Mouse (Mus musculus) midbrain, embryonic 15.5 days (tissue): Measurements from ENCODE around the gene Mitd1. TPM values are rescaled to one million over a fixed set of nuclear protein-coding genes. Genes with fewer than 3 reads are reported as not detected.
A peak's percentile ranks its signal among the peaks of the same experiment; 100 is the strongest.

ENCODE experiments used
- ATAC-seq: fragments of 200-750 bp; cut with Nextera tagmentation; replicated peaks from 2 replicates; pipeline ENCODE4 v1.8.0; 2017; ENCODE audit warnings: moderate TSS enrichment
- H3K27ac ChIP-seq: fragments of 300-500 bp; sonication (generic); 2 replicates; pipeline ENCODE4 v1.5.1; 2015; ENCODE audit warnings: mild to moderate bottlenecking, inconsistent platforms
- H3K27me3 ChIP-seq: fragments of 300-500 bp; sonication (generic); replicated peaks from 2 replicates; pipeline ENCODE4 v1.6.1; 2015; ENCODE audit warnings: inconsistent platforms
- H3K36me3 ChIP-seq: fragments of 300-500 bp; sonication (generic); replicated peaks from 2 replicates; pipeline ENCODE4 v1.6.1; 2015; ENCODE audit warnings: inconsistent platforms
- H3K4me1 ChIP-seq: fragments of 300-500 bp; sonication (generic); 2 replicates; pipeline ENCODE4 v1.6.1; 2015; ENCODE audit warnings: inconsistent platforms
- H3K4me2 ChIP-seq: fragments of 300-500 bp; sonication (generic); 2 replicates; pipeline ENCODE4 v1.6.1; 2015; ENCODE audit warnings: inconsistent platforms, mild to moderate bottlenecking, moderate library complexity
- H3K4me3 ChIP-seq: fragments of 300-500 bp; sonication (generic); 2 replicates; pipeline ENCODE4 v1.5.1; 2015; ENCODE audit warnings: mild to moderate bottlenecking, inconsistent platforms
- H3K9ac ChIP-seq: fragments of 300-500 bp; sonication (generic); 2 replicates; pipeline ENCODE4 v1.6.1; 2015; ENCODE audit warnings: mild to moderate bottlenecking, inconsistent platforms
- H3K9me3 ChIP-seq: fragments of 300-500 bp; sonication (generic); 2 replicates; pipeline ENCODE4 v1.6.1; 2016; ENCODE audit warnings: inconsistent platforms
- WGBS: fragments of 180-500 bp; shearing (Covaris S2); methylation state at CpG from one replicate; pipeline ENCODE4 v1.1.7; 2015; ENCODE audit warnings: mixed read lengths; 5-methylcytosine and 5-hydroxymethylcytosine counted together
- polyA plus RNA-seq: library from polyadenylated mRNA; unstranded; fragments of >200 nt; fragmentation: Nextera tagmentation; extraction: Ambion mirVana; gene quantifications from 2 replicates; pipeline ENCODE4 v1.2.1, GENCODE M21; 2015

The Mitd1 gene
- polyA plus RNA-seq, 1 experiment from 2014 or later: 15.9 TPM

DNA sequence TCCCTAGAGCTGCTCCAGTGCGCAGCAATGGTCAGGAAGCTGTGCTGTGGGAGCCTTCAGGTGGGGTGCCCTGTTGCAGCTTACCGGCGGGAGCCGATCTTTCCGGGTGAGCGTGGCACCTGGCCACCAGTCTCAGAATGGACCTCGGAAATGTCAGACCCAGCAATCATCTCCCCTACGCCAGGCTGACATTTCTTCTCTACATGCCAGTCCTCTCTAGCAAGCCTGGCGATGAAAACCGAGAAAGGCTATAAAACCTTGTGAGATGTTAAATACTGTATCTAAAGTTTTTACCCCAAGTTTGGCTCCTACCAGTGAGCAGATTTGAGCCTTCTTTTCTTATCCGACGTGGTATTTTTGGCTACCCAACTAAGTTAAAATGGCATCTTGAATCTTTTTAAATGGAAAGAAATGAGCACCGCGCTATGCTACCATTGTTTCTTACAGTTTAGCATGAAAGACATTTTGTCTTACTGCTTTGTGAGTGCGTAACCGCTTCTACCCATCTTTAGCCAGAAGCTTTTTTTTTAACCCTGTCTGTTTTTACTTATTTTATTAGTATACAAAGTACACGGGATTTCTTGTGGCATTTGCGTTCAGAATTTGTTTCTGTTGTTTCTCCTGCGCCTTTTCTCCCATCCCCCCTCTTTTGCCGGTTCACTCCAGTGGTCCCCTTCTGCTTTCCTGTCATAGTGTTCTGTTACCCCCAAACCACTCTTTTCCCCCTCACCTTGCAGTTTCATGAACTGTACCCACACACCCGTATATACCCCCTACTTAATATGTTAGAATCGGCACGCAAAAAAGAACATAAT is 24.6 kb downstream of the Mitd1 start:
- WGBS: 11% methylated on average over 23 of the region's 23 CpGs
- H3K36me3 ChIP-seq: no peaks in the 10 kb centered on the region
- peak overlapping the region; percentile 92 for H3K27ac ChIP-seq
- ATAC-seq: no peak
- peak overlapping the region; percentile 57 for H3K9ac ChIP-seq
- peak overlapping the region; percentile 72 for H3K4me3 ChIP-seq
- peak overlapping the region; percentile 59 for H3K4me2 ChIP-seq
- peaks cover 7% of the 10 kb centered on the region; the same call in 1 of the 2 replicates for H3K27me3 ChIP-seq
- no peaks in the 10 kb centered on the region for H3K9me3 ChIP-seq
- peaks cover 14% of the 10 kb centered on the region for H3K4me1 ChIP-seq

DNA sequence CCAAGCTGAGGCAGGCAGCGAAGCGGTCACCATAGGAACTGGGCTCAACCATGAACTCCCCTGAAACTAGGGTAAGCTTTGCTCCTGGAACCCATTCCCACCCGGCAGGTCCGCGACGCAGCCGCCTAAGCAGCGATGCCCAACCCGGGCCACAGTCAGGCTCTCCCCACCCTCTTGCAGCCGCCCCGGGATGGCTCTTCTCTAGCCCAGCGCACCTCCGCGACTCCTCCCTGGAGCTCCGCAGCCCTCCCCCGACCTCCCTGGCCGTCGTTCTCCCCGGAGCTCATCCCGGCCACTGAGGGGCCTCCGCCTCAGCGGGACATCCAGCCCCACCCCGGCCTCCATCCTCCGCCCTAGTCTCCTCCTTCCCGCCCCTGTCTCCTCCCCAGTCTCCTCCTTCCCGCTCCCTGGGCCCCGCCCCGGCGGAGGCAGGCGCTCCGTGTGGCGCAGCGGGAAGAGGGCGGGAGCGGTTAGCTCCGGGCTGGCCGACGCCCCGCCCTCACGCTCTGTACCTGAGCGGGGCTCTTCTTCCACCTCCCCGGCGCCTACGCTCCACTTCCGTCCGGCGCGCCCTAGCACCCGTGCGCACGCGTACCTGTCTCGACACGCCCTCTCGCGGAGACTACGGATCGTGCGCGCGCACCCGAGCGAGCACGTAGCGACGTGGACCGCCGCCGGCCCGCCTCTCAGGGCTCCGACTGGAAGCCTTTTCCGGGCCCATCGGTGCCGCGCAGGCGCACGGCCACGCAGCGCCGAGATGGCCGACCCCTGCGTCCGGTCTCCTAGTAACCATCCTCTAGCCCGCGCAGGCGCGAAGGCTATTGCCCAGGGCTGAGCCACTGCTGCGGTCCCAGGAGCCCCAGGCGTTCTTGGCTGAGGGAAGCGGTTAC is 25.5 kb downstream of the Mitd1 start:
- Histone ChIP-seq H3K27ac (peak overlapping the region; percentile 92), H3K9me3 (no peaks in the 10 kb centered on the region), H3K4me1 (peaks cover 14% of the 10 kb centered on the region), H3K27me3 (peaks cover 5% of the 10 kb centered on the region; the same call in 1 of the 2 replicates), H3K9ac (peak overlapping the region; percentile 68), H3K36me3 (no peaks in the 10 kb centered on the region), H3K4me3 (peak overlapping the region; percentile 72), H3K4me2 (peak overlapping the region; percentile 59)
- WGBS: under 1% methylated on average over 88 of the region's 90 CpGs
- peak; percentile 98 for ATAC-seq

DNA sequence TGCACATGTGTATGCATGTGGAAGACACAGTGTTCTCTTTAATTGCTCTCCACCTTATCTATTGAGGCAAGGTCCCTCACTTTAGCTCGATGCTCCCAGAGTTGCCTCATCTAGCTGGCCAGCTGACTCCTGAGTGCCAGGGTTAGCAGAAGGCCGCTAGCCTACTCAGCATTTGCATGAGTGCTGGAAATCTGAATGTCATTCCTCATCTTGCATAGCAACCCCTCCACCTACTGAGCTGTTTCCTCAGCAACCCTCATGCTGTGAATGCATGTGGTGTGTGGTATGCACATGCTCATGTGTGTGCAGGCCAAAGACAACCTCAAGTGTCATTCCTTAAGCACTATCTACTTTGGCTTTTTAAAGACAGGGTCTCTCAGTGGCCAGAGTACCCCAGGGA is 39.5 kb downstream of the Mitd1 start:
- no peak overlapping the region for H3K4me2 ChIP-seq
- no peaks in the 10 kb centered on the region for H3K27me3 ChIP-seq
- peaks cover 12% of the 10 kb centered on the region for H3K36me3 ChIP-seq
- ATAC-seq: no peak
- H3K27ac ChIP-seq: no peak overlapping the region
- no peaks in the 10 kb centered on the region for H3K4me1 ChIP-seq
- H3K9me3 ChIP-seq: no peaks in the 10 kb centered on the region
- no peak overlapping the region for H3K9ac ChIP-seq
- no peak overlapping the region for H3K4me3 ChIP-seq
- 71% methylated on average over 2 of the region's 2 CpGs for WGBS

DNA sequence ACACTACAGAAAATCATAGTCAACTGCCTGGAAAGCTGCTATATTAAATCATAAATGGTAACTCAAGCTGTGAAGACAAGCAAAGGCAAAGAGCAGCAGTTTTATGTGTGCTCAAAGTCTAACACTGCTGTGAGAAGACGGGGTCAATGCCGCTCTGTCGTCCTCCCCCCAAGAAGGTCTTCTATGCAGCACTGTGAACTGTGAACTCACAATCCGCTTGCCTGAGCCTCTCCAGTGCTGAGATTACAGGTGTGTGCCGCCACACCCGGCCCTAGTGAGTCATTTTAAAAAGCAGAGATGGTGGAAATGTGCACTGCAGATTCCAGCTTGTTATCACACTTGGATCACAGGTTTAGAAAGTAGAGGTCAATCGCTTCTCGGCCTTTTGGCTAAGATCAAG is 43.3 kb downstream of the Mitd1 start:
- Histone ChIP-seq H3K9me3 (no peaks in the 10 kb centered on the region), H3K9ac (no peak overlapping the region), H3K4me3 (no peak overlapping the region), H3K27ac (no peak overlapping the region), H3K27me3 (no peaks in the 10 kb centered on the region), H3K36me3 (no peaks in the 10 kb centered on the region), H3K4me1 (no peaks in the 10 kb centered on the region), H3K4me2 (no peak overlapping the region)
- no peak for ATAC-seq
- 84% methylated on average over 8 of the region's 8 CpGs for WGBS

DNA sequence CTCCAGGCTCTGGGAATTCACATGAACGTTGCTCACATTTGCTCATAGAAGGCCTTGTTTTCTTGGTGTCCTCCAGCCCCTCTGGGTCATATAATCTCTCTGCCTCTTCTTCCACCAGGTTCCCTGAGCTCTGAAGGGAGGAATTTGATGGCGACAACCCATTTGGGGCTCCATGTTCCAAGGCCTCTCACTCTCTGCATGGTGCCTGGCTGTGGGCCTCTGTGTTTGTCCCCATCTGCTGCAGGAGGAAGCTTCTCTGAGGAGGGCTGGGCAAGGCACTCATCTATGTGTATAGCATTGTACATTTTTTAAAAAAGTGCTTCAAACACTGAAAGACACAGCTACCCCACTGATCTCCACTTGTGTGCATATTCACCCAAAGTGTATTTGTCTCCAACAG is 58.5 kb downstream of the Mitd1 start:
- no peaks in the 10 kb centered on the region for H3K27me3 ChIP-seq
- peaks cover 15% of the 10 kb centered on the region for H3K36me3 ChIP-seq
- H3K4me3 ChIP-seq: no peak overlapping the region
- 76% methylated on average over 2 of the region's 2 CpGs for WGBS
- no peak overlapping the region for H3K27ac ChIP-seq
- no peak for ATAC-seq
- H3K4me1 ChIP-seq: no peaks in the 10 kb centered on the region
- no peak overlapping the region for H3K9ac ChIP-seq
- no peaks in the 10 kb centered on the region for H3K9me3 ChIP-seq
- no peak overlapping the region for H3K4me2 ChIP-seq

Other genes with a start within 250 kb of the Mitd1 start
- gene 2010300C02Rik, start 170.3 kb downstream of the Mitd1 start, polyA plus RNA-seq: 2.7 and 3.7 TPM in 2 replicates
- 19.1 and 20.8 TPM in 2 replicates for gene Tsga10, start 24.0 kb downstream of the Mitd1 start, polyA plus RNA-seq
- gene Lipt1, start 18.7 kb downstream of the Mitd1 start, polyA plus RNA-seq: 6.9 and 7.7 TPM in 2 replicates
- 224 and 231 TPM in 2 replicates for gene Mrpl30, start 66 bp upstream of the Mitd1 start, polyA plus RNA-seq
- not detected in 2 replicates for gene Lyg2, start 26.1 kb upstream of the Mitd1 start, polyA plus RNA-seq
- gene Lyg1, start 67.3 kb upstream of the Mitd1 start, polyA plus RNA-seq: not detected in 2 replicates
- gene Txndc9, start 107.5 kb upstream of the Mitd1 start, polyA plus RNA-seq: 129 and 135 TPM in 2 replicates
- gene Eif5b, start 107.6 kb upstream of the Mitd1 start, polyA plus RNA-seq: 21.1 and 23.6 TPM in 2 replicates
- 39.7 and 39.9 TPM in 2 replicates for gene Rev1, start 239.4 kb upstream of the Mitd1 start, polyA plus RNA-seq